Mouse (Mus musculus): ENCODE data around the gene Nav1. TPM values are rescaled to one million over a fixed set of nuclear protein-coding genes. Genes with fewer than 3 reads are reported as not detected.

Nav1 gene
- polyA plus RNA-seq, 1 experiment = 33.7 TPM

GRCm38 (mm10) chr1:135503436-135503835 lies 103.7 kb downstream of the Nav1 start:
- Histone ChIP-seq H3K27me3 (ENCODE audit: control insufficient read depth, insufficient read depth, insufficient read length) (no peaks in the 10 kb centered on the region), H3ac (ENCODE audit: control insufficient read depth, insufficient read length) (no peak overlapping the region), H3K4me2 (ENCODE audit: low read depth) (no peak overlapping the region), H3K79me2 (ENCODE audit: control insufficient read depth, insufficient read depth) (peaks cover 5% of the 10 kb centered on the region), H3K36me3 (ENCODE audit: control insufficient read depth, insufficient read depth) (no peaks in the 10 kb centered on the region), H3K4me3 (no peak overlapping the region)
- no peak for TF ChIP-seq CEBPB (IDR thresholded peaks at IDR 0.05; ENCODE audit: insufficient read depth, poor library complexity, severe bottlenecking)
- no peak for TF ChIP-seq TCF3 (IDR thresholded peaks at IDR 0.05; ENCODE audit: insufficient read length, low read depth)
- no peak for TF ChIP-seq E2F4 (IDR thresholded peaks at IDR 0.05; ENCODE audit: insufficient read depth)
- no peak for TF ChIP-seq TCF12 (IDR thresholded peaks at IDR 0.05; ENCODE audit: insufficient read depth, poor library complexity, severe bottlenecking)
- TF ChIP-seq REST (IDR thresholded peaks at IDR 0.05; ENCODE audit: insufficient read depth, insufficient read length) = no peak

- Histone ChIP-seq H3K4me3 (no peak overlapping the region), H3K36me3 (ENCODE audit: control insufficient read depth, insufficient read depth) (no peaks in the 10 kb centered on the region), H3K4me2 (ENCODE audit: low read depth) (no peak overlapping the region), H3K79me2 (ENCODE audit: control insufficient read depth, insufficient read depth) (peaks cover 7% of the 10 kb centered on the region), H3ac (ENCODE audit: control insufficient read depth, insufficient read length) (no peak overlapping the region), H3K27me3 (ENCODE audit: control insufficient read depth, insufficient read depth, insufficient read length) (no peaks in the 10 kb centered on the region)
- TF ChIP-seq MYOD1 (IDR thresholded peaks at IDR 0.05; ENCODE audit: control insufficient read depth in 1 of 3, insufficient read length in 2 of 3, low read depth in 2 of 3) (no peak), USF1 (IDR thresholded peaks at IDR 0.05; ENCODE audit: low read depth) (no peak), TCF12 (IDR thresholded peaks at IDR 0.05; ENCODE audit: insufficient read depth, poor library complexity, severe bottlenecking) (no peak), CEBPB (IDR thresholded peaks at IDR 0.05; ENCODE audit: insufficient read depth, poor library complexity, severe bottlenecking) (no peak), MYOG (IDR thresholded peaks at IDR 0.05; ENCODE audit: control insufficient read depth in 1 of 3, insufficient read depth in 1 of 3, insufficient read length in 2 of 3, low read depth in 2 of 3) (no peak), MAX (IDR thresholded peaks at IDR 0.05; ENCODE audit: low read depth) (no peak), E2F4 (IDR thresholded peaks at IDR 0.05; ENCODE audit: insufficient read depth) (no peak), REST (IDR thresholded peaks at IDR 0.05; ENCODE audit: insufficient read depth, insufficient read length) (no peak)
Measured at GRCm38 (mm10) chr1:135502750-135503149, 104.3 kb downstream of the Nav1 start.

- H3K27me3 ChIP-seq (ENCODE audit: control insufficient read depth, insufficient read depth, insufficient read length) = no peaks in the 10 kb centered on the region
- no peak overlapping the region for H3K4me2 ChIP-seq (ENCODE audit: low read depth)
- H3K79me2 ChIP-seq (ENCODE audit: control insufficient read depth, insufficient read depth) = peaks cover 7% of the 10 kb centered on the region
- no peak overlapping the region for H3ac ChIP-seq (ENCODE audit: control insufficient read depth, insufficient read length)
- no peak for TF ChIP-seq TCF3 (IDR thresholded peaks at IDR 0.05; ENCODE audit: insufficient read length, low read depth)
- no peak for TF ChIP-seq CEBPB (IDR thresholded peaks at IDR 0.05; ENCODE audit: insufficient read depth, poor library complexity, severe bottlenecking)
- no peak for TF ChIP-seq MAX (IDR thresholded peaks at IDR 0.05; ENCODE audit: low read depth)
- TF ChIP-seq SRF (IDR thresholded peaks at IDR 0.05; ENCODE audit: control insufficient read depth, insufficient read length, low read depth) = no peak
- TF ChIP-seq MYOG (IDR thresholded peaks at IDR 0.05; ENCODE audit: control insufficient read depth in 1 of 3, insufficient read depth in 1 of 3, insufficient read length in 2 of 3, low read depth in 2 of 3) = no peak
- no peak for TF ChIP-seq MYOD1 (IDR thresholded peaks at IDR 0.05; ENCODE audit: control insufficient read depth in 1 of 3, insufficient read length in 2 of 3, low read depth in 2 of 3)
- no peak for TF ChIP-seq USF1 (IDR thresholded peaks at IDR 0.05; ENCODE audit: low read depth)
- no peak for TF ChIP-seq POLR2A (IDR thresholded peaks at IDR 0.05; ENCODE audit: insufficient read length, low read depth)
- TF ChIP-seq POLR2AphosphoS2 (IDR thresholded peaks at IDR 0.05; ENCODE audit: insufficient read length, low read depth) = no peak
- no peak for TF ChIP-seq E2F4 (IDR thresholded peaks at IDR 0.05; ENCODE audit: insufficient read depth)
- TF ChIP-seq REST (IDR thresholded peaks at IDR 0.05; ENCODE audit: insufficient read depth, insufficient read length) = no peak
- TF ChIP-seq TCF12 (IDR thresholded peaks at IDR 0.05; ENCODE audit: insufficient read depth, poor library complexity, severe bottlenecking) = no peak
- H3K4me3 ChIP-seq = no peak overlapping the region
- H3K36me3 ChIP-seq (ENCODE audit: control insufficient read depth, insufficient read depth) = no peaks in the 10 kb centered on the region
Measured at GRCm38 (mm10) chr1:135502135-135502534, 105.0 kb downstream of the Nav1 start.

GRCm38 (mm10) chr1:135498455-135499358 lies 108.4 kb downstream of the Nav1 start:
- TF ChIP-seq CEBPB (IDR thresholded peaks at IDR 0.05; ENCODE audit: insufficient read depth, poor library complexity, severe bottlenecking) = no peak
- TF ChIP-seq E2F4 (IDR thresholded peaks at IDR 0.05; ENCODE audit: insufficient read depth) = no peak
- no peak for TF ChIP-seq REST (IDR thresholded peaks at IDR 0.05; ENCODE audit: insufficient read depth, insufficient read length)
- TF ChIP-seq MAX (IDR thresholded peaks at IDR 0.05; ENCODE audit: low read depth) = no peak
- no peak for TF ChIP-seq USF1 (IDR thresholded peaks at IDR 0.05; ENCODE audit: low read depth)
- TF ChIP-seq POLR2A (IDR thresholded peaks at IDR 0.05; ENCODE audit: insufficient read length, low read depth) = no peak
- no peak for TF ChIP-seq SRF (IDR thresholded peaks at IDR 0.05; ENCODE audit: control insufficient read depth, insufficient read length, low read depth)
- no peak for TF ChIP-seq TCF12 (IDR thresholded peaks at IDR 0.05; ENCODE audit: insufficient read depth, poor library complexity, severe bottlenecking)
- TF ChIP-seq TCF3 (IDR thresholded peaks at IDR 0.05; ENCODE audit: insufficient read length, low read depth) = no peak
- no peak for TF ChIP-seq MYOG (IDR thresholded peaks at IDR 0.05; ENCODE audit: control insufficient read depth in 1 of 3, insufficient read depth in 1 of 3, insufficient read length in 2 of 3, low read depth in 2 of 3)
- no peak for TF ChIP-seq POLR2AphosphoS2 (IDR thresholded peaks at IDR 0.05; ENCODE audit: insufficient read length, low read depth)
- no peaks in the 10 kb centered on the region for H3K27me3 ChIP-seq (ENCODE audit: control insufficient read depth, insufficient read depth, insufficient read length)
- H3K4me3 ChIP-seq = no peak overlapping the region
- H3K36me3 ChIP-seq (ENCODE audit: control insufficient read depth, insufficient read depth) = no peaks in the 10 kb centered on the region
- peaks cover 7% of the 10 kb centered on the region for H3K79me2 ChIP-seq (ENCODE audit: control insufficient read depth, insufficient read depth)
- H3K4me2 ChIP-seq (ENCODE audit: low read depth) = no peak overlapping the region
- H3ac ChIP-seq (ENCODE audit: control insufficient read depth, insufficient read length) = no peak overlapping the region
